Mouse (Mus musculus) G1E (cell line): ENCODE results near the gene Nemp1.

ENCODE experiments used
- CTCF ChIP-seq: IDR thresholded peaks from 2 replicates; pipeline ENCODE4 v1.5.1; 2012; ENCODE audit warnings: low read depth, low read length, inconsistent platforms, mixed read lengths
- GATA2 ChIP-seq: IDR thresholded peaks from 2 replicates; pipeline ENCODE4 v1.6.1; 2012; ENCODE audit warnings: low read depth, low read length, inconsistent platforms, borderline replicate concordance
- POLR2AphosphoS5 ChIP-seq: IDR thresholded peaks from 2 replicates; pipeline ENCODE4 v1.6.1; 2012; ENCODE audit warnings: low read depth, low read length, inconsistent platforms; ENCODE audit not compliant: insufficient replicate concordance
- TAL1 ChIP-seq: conservative IDR thresholded peaks from 2 replicates; pipeline ENCODE4 v1.6.1; 2012; ENCODE audit warnings: low read depth, low read length, inconsistent platforms, mixed read lengths

DNA sequence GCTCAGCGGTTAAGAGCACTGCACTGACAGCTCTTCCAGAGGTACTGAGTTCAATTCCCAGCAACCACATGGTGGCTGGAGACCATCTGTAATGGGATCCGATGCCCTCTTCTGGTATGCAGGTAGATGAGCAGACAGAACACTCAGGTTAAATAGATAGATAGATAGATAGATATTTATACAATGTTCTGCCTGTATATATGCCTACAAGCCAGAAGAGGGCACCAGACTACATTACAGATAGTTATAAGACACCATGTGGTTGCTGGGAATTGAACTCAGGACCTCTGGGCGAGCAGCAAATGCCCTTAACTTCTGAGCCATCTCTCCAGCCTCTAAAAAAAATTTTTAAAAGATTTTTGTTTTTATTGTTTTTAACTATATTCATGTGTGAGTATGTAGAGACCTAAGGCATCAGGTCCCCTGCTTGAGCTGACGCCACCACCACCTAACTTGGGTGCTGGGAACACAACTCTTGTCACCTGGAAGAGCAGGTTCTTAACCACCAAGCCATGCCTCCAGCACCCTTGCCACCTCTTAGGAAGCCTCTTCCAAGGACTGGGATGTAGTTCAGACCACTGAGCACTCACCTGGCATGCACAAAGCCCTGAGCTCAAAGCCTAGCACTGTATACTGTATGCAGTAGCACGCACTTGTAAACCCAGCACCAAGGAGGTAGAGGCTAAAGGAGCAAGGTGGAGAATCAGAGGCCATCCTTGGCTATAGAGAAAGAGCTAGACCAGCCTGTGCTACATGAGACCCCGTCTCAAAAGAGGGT lies 43.1 kb upstream of the Nemp1 start:
- no peak for TF ChIP-seq TAL1
- no peak for TF ChIP-seq POLR2AphosphoS5
- no peak for TF ChIP-seq CTCF
- no peak for TF ChIP-seq GATA2
